Comparison of ENCODE assay signal across 8 mouse cellular contexts in genomic region chr7:29292458-29293098, GRCm38 (mm10). TPM values are rescaled to one million over a fixed set of nuclear protein-coding genes. Genes with fewer than 3 reads are reported as not detected.
DNase-seq lines count a peak whose midpoint lies in the region; ATAC-seq lines count a peak whose summit lies in the region.
"Had no signal": no experiment of that assay in that cellular context is flagged by ENCODE, and none has a peak within 500 bp of the region (broad histone marks: within the 10 kb centered on the region; RNA-seq: fewer than 3 reads in every experiment).

No protein-coding gene starts in this region.

- WGBS in neural tube, embryonic 11.5 days, result 24% methylated on average over 8 of the region's 8 CpGs
- WGBS in forebrain, embryonic 16.5 days, result 24% methylated on average over 8 of the region's 8 CpGs
- WGBS in hindbrain, embryonic 15.5 days, result 25% methylated on average over 8 of the region's 8 CpGs
- 25% methylated on average over 8 of the region's 8 CpGs for WGBS in stomach, embryonic 15.5 days

- peak overlapping the region; percentile 48 for H3K9ac ChIP-seq in neural tube, embryonic 11.5 days (ENCODE audit: low read length)
- H3K9ac ChIP-seq in forebrain, embryonic 16.5 days (replicated peaks; ENCODE audit: low read depth, low read length), result no peak overlapping the region
- no peak overlapping the region for H3K9ac ChIP-seq in hindbrain, embryonic 15.5 days
- no peak overlapping the region for H3K9ac ChIP-seq in stomach, embryonic 15.5 days

- ATAC-seq in neural tube, embryonic 11.5 days (ENCODE audit: insufficient read depth, low FRiP score, low TSS enrichment), result no peak; the same call in 1 of the 2 replicates
- ATAC-seq in forebrain, embryonic 16.5 days, result peak; percentile 31; the same call in 1 of the 2 replicates
- ATAC-seq in hindbrain, embryonic 15.5 days (ENCODE audit: low FRiP score, low read depth), result no peak
- no peak for ATAC-seq in stomach, embryonic 15.5 days (ENCODE audit: insufficient read depth, low FRiP score, low read depth)

- DNase-seq in neural tube, embryonic 11.5 days (ENCODE audit: low spot score), result no peak
- DNase-seq in neural tube, embryonic 10.5 days (ENCODE audit: extremely low spot score, low spot score), result no peak
- no peak for DNase-seq in liver
- no peak for DNase-seq in spleen, postnatal 10 days (ENCODE audit: low spot score in 2 of 2)

- peaks cover 40% of the 10 kb centered on the region for H3K4me1 ChIP-seq in neural tube, embryonic 11.5 days (ENCODE audit: control insufficient read depth, insufficient read depth, low read length)
- peaks cover 37% of the 10 kb centered on the region for H3K4me1 ChIP-seq in forebrain, embryonic 16.5 days (replicated peaks; ENCODE audit: control insufficient read depth, insufficient read depth, low read length)
- peaks cover 24% of the 10 kb centered on the region for H3K4me1 ChIP-seq in hindbrain, embryonic 15.5 days (replicated peaks)
- peaks cover 49% of the 10 kb centered on the region for H3K4me1 ChIP-seq in stomach, embryonic 15.5 days

- H3K27me3 ChIP-seq in neural tube, embryonic 11.5 days (ENCODE audit: control insufficient read depth, insufficient read depth, low read length), result no peaks in the 10 kb centered on the region
- H3K27me3 ChIP-seq in forebrain, embryonic 16.5 days (replicated peaks; ENCODE audit: control insufficient read depth, insufficient read depth, low read length), result no peaks in the 10 kb centered on the region
- 0 out of 2 replicates have a peak, but pooled peaks cover 2% of the 10 kb centered on the region for H3K27me3 ChIP-seq in hindbrain, embryonic 15.5 days
- H3K27me3 ChIP-seq in stomach, embryonic 15.5 days (replicated peaks), result no peaks in the 10 kb centered on the region

- peak overlapping the region; percentile 82 for H3K27ac ChIP-seq in neural tube, embryonic 11.5 days (ENCODE audit: low read depth, low read length)
- H3K27ac ChIP-seq in forebrain, embryonic 16.5 days (ENCODE audit: low read length), result peak overlapping the region; percentile 80
- H3K27ac ChIP-seq in hindbrain, embryonic 15.5 days (replicated peaks), result 0 out of 2 replicates have a peak overlapping the region, but pooled peaks have one; percentile 38
- peak overlapping the region; percentile 77 for H3K27ac ChIP-seq in stomach, embryonic 15.5 days

- H3K4me2 ChIP-seq in neural tube, embryonic 11.5 days (ENCODE audit: low read depth), result peak overlapping the region; percentile 25; the same call in 1 of the 2 replicates
- peak overlapping the region; percentile 29; the same call in 1 of the 2 replicates for H3K4me2 ChIP-seq in forebrain, embryonic 16.5 days (ENCODE audit: low read length)
- H3K4me2 ChIP-seq in hindbrain, embryonic 15.5 days, result 0 out of 2 replicates have a peak overlapping the region, but pooled peaks have one; percentile 13
- H3K4me2 ChIP-seq in stomach, embryonic 15.5 days, result peak overlapping the region; percentile 34

- no peak overlapping the region for H3K4me3 ChIP-seq in neural tube, embryonic 11.5 days (ENCODE audit: low read depth, low read length)
- no peak overlapping the region for H3K4me3 ChIP-seq in forebrain, embryonic 16.5 days (replicated peaks; ENCODE audit: low read length)
- H3K4me3 ChIP-seq in hindbrain, embryonic 15.5 days, result no peak overlapping the region
- 0 out of 2 replicates have a peak overlapping the region, but pooled peaks have one; percentile 1 for H3K4me3 ChIP-seq in stomach, embryonic 15.5 days (replicated peaks)
- H3K4me3 ChIP-seq: myocyte had no signal

- H3K9me3 ChIP-seq in neural tube, embryonic 11.5 days (ENCODE audit: control insufficient read depth, low read length), result no peaks in the 10 kb centered on the region
- H3K9me3 ChIP-seq in forebrain, embryonic 16.5 days (ENCODE audit: control insufficient read depth, low read length), result no peaks in the 10 kb centered on the region
- no peaks in the 10 kb centered on the region for H3K9me3 ChIP-seq in hindbrain, embryonic 15.5 days
- no peaks in the 10 kb centered on the region for H3K9me3 ChIP-seq in stomach, embryonic 15.5 days

- H3K36me3 ChIP-seq in neural tube, embryonic 11.5 days (ENCODE audit: control insufficient read depth, insufficient read depth, low read length), result no peaks in the 10 kb centered on the region
- H3K36me3 ChIP-seq in forebrain, embryonic 16.5 days (ENCODE audit: control insufficient read depth, insufficient read depth), result no peaks in the 10 kb centered on the region
- no peaks in the 10 kb centered on the region for H3K36me3 ChIP-seq in hindbrain, embryonic 15.5 days
- no peaks in the 10 kb centered on the region for H3K36me3 ChIP-seq in stomach, embryonic 15.5 days

RNA-seq across cellular contexts. Expression of gene Ppp1r14a, which starts 3.5 kb away (rescaled TPM):
- 44.2 and 55.8 TPM in 2 replicates for polyA plus RNA-seq in neural tube, embryonic 11.5 days (2014; fragmentation: Nextera tagmentation; extraction: Ambion mirVana)
- polyA plus RNA-seq in forebrain, embryonic 16.5 days (2015; fragmentation: Nextera tagmentation; extraction: Ambion mirVana), result 4.3 and 6.1 TPM in 2 replicates
- 3.0 and 5.1 TPM in 2 replicates for polyA plus RNA-seq in hindbrain, embryonic 15.5 days (2015; fragmentation: Nextera tagmentation; extraction: Ambion mirVana)
- polyA plus RNA-seq in stomach, embryonic 15.5 days (2015; fragmentation: Nextera tagmentation; extraction: Ambion mirVana), result 42.7 and 56.7 TPM in 2 replicates

RNA-seq across cellular contexts. Expression of gene Spint2, which starts 10.9 kb away (rescaled TPM):
- polyA plus RNA-seq in neural tube, embryonic 11.5 days (2014; fragmentation: Nextera tagmentation; extraction: Ambion mirVana), result 27.0 and 28.1 TPM in 2 replicates
- 39.9 and 50.9 TPM in 2 replicates for polyA plus RNA-seq in forebrain, embryonic 16.5 days (2015; fragmentation: Nextera tagmentation; extraction: Ambion mirVana)
- 73.8 and 84.5 TPM in 2 replicates for polyA plus RNA-seq in hindbrain, embryonic 15.5 days (2015; fragmentation: Nextera tagmentation; extraction: Ambion mirVana)
- polyA plus RNA-seq in stomach, embryonic 15.5 days (2015; fragmentation: Nextera tagmentation; extraction: Ambion mirVana), result 525 and 574 TPM in 2 replicates

RNA-seq across cellular contexts. Expression of gene Dpf1, which starts 11.2 kb away (rescaled TPM):
- 65.2 and 66.7 TPM in 2 replicates for polyA plus RNA-seq in neural tube, embryonic 11.5 days (2014; fragmentation: Nextera tagmentation; extraction: Ambion mirVana)
- polyA plus RNA-seq in forebrain, embryonic 16.5 days (2015; fragmentation: Nextera tagmentation; extraction: Ambion mirVana), result 259 and 270 TPM in 2 replicates
- 180 and 184 TPM in 2 replicates for polyA plus RNA-seq in hindbrain, embryonic 15.5 days (2015; fragmentation: Nextera tagmentation; extraction: Ambion mirVana)
- 7.6 and 8.2 TPM in 2 replicates for polyA plus RNA-seq in stomach, embryonic 15.5 days (2015; fragmentation: Nextera tagmentation; extraction: Ambion mirVana)

RNA-seq across cellular contexts. Expression of gene 2200002D01Rik, which starts 44.3 kb away (rescaled TPM):
- polyA plus RNA-seq in neural tube, embryonic 11.5 days (2014; fragmentation: Nextera tagmentation; extraction: Ambion mirVana), result 1.2 and 1.6 TPM in 2 replicates
- 0.65 and 1.5 TPM in 2 replicates for polyA plus RNA-seq in forebrain, embryonic 16.5 days (2015; fragmentation: Nextera tagmentation; extraction: Ambion mirVana)
- 0.67 and 0.75 TPM in 2 replicates for polyA plus RNA-seq in hindbrain, embryonic 15.5 days (2015; fragmentation: Nextera tagmentation; extraction: Ambion mirVana)
- 67.4 and 70.6 TPM in 2 replicates for polyA plus RNA-seq in stomach, embryonic 15.5 days (2015; fragmentation: Nextera tagmentation; extraction: Ambion mirVana)

RNA-seq across cellular contexts. Expression of gene Yif1b, which starts 54.4 kb away (rescaled TPM):
- 87.3 and 94.1 TPM in 2 replicates for polyA plus RNA-seq in neural tube, embryonic 11.5 days (2014; fragmentation: Nextera tagmentation; extraction: Ambion mirVana)
- polyA plus RNA-seq in forebrain, embryonic 16.5 days (2015; fragmentation: Nextera tagmentation; extraction: Ambion mirVana), result 76.3 and 81.0 TPM in 2 replicates
- 95.9 and 99.5 TPM in 2 replicates for polyA plus RNA-seq in hindbrain, embryonic 15.5 days (2015; fragmentation: Nextera tagmentation; extraction: Ambion mirVana)
- polyA plus RNA-seq in stomach, embryonic 15.5 days (2015; fragmentation: Nextera tagmentation; extraction: Ambion mirVana), result 83.7 and 85.8 TPM in 2 replicates
